Mouse (Mus musculus): ENCODE measurements around the gene Glo1. TPM values are rescaled to one million over a fixed set of nuclear protein-coding genes. Genes with fewer than 3 reads are reported as not detected.

Glo1 gene
- polyA plus RNA-seq, 1 experiment from 2014 or later, result 289 TPM

GRCm38 (mm10) chr17:30612075-30612859, 14.4 kb downstream of the Glo1 start:
- H3K4me2 ChIP-seq, result peak overlapping the region; percentile 74
- H3K4me3 ChIP-seq (replicated peaks), result peak overlapping the region; percentile 79
- H3K9me3 ChIP-seq (replicated peaks), result no peaks in the 10 kb centered on the region
- WGBS (ENCODE audit: insufficient replicate concordance), result under 1% methylated on average over 34 of the region's 34 CpGs
- H3K9ac ChIP-seq, result peak overlapping the region; percentile 94
- peaks cover 17% of the 10 kb centered on the region for H3K36me3 ChIP-seq
- H3K27ac ChIP-seq, result peak overlapping the region; percentile 94
- H3K27me3 ChIP-seq, result no peaks in the 10 kb centered on the region
- peak; percentile 97 for DNase-seq
- ATAC-seq (ENCODE audit: low read depth), result peak; percentile 95
- peaks cover 88% of the 10 kb centered on the region for H3K4me1 ChIP-seq (replicated peaks)

- Histone ChIP-seq H3K9me3 (replicated peaks) (no peaks in the 10 kb centered on the region), H3K36me3 (peaks cover 22% of the 10 kb centered on the region), H3K9ac (peak overlapping the region; percentile 94), H3K4me3 (replicated peaks) (peak overlapping the region; percentile 79), H3K27ac (peak overlapping the region; percentile 94), H3K4me2 (peak overlapping the region; percentile 74), H3K27me3 (no peaks in the 10 kb centered on the region), H3K4me1 (replicated peaks) (peaks cover 89% of the 10 kb centered on the region)
- ATAC-seq (ENCODE audit: low read depth), result 0 out of 2 replicates have a peak, but pooled peaks have one; percentile 6
- WGBS (ENCODE audit: insufficient replicate concordance), result 16% methylated on average over 18 of the region's 18 CpGs
- no peak for DNase-seq
Measured at GRCm38 (mm10) chr17:30611221-30612074, 15.2 kb downstream of the Glo1 start.

GRCm38 (mm10) chr17:30610739-30611138, 15.9 kb downstream of the Glo1 start:
- H3K9ac ChIP-seq, result peak overlapping the region; percentile 94
- WGBS (ENCODE audit: insufficient replicate concordance), result 45% methylated on average over 1 of the region's 1 CpGs
- H3K4me1 ChIP-seq (replicated peaks), result peaks cover 88% of the 10 kb centered on the region

GRCm38 (mm10) chr17:30609980-30610307, 16.7 kb downstream of the Glo1 start:
- Histone ChIP-seq H3K36me3 (peaks cover 25% of the 10 kb centered on the region), H3K4me3 (replicated peaks) (peak overlapping the region; percentile 79), H3K9ac (peak overlapping the region; percentile 94), H3K4me2 (peak overlapping the region; percentile 74), H3K4me1 (replicated peaks) (peaks cover 80% of the 10 kb centered on the region), H3K9me3 (replicated peaks) (no peaks in the 10 kb centered on the region), H3K27me3 (no peaks in the 10 kb centered on the region), H3K27ac (peak overlapping the region; percentile 94)
- DNase-seq (no peak), ATAC-seq (ENCODE audit: low read depth) (no peak)
- 74% methylated on average over 5 of the region's 5 CpGs for WGBS (ENCODE audit: insufficient replicate concordance)

More at GRCm38 (mm10) chr17:30610739-30611138, 15.9 kb downstream of the Glo1 start:
- peak overlapping the region; percentile 94 for H3K27ac ChIP-seq
- DNase-seq (no peak), ATAC-seq (ENCODE audit: low read depth) (no peak)
- H3K4me2 ChIP-seq, result peak overlapping the region; percentile 74
- H3K4me3 ChIP-seq (replicated peaks), result peak overlapping the region; percentile 79
- H3K36me3 ChIP-seq, result peaks cover 22% of the 10 kb centered on the region
- H3K9me3 ChIP-seq (replicated peaks), result no peaks in the 10 kb centered on the region
- H3K27me3 ChIP-seq, result no peaks in the 10 kb centered on the region

GRCm38 (mm10) chr17:30609305-30609979, 17.2 kb downstream of the Glo1 start:
- Histone ChIP-seq H3K27ac (peak overlapping the region; percentile 94), H3K9me3 (replicated peaks) (no peaks in the 10 kb centered on the region), H3K36me3 (peaks cover 30% of the 10 kb centered on the region), H3K9ac (peak overlapping the region; percentile 94), H3K27me3 (no peaks in the 10 kb centered on the region), H3K4me3 (replicated peaks) (peak overlapping the region; percentile 79), H3K4me2 (peak overlapping the region; percentile 74), H3K4me1 (replicated peaks) (peaks cover 78% of the 10 kb centered on the region)
- WGBS (ENCODE audit: insufficient replicate concordance), result 59% methylated on average over 16 of the region's 16 CpGs
- ATAC-seq (ENCODE audit: low read depth) (peak; percentile 34), DNase-seq (no peak)

- H3K4me2 ChIP-seq, result peak overlapping the region; percentile 74
- peak overlapping the region; percentile 94 for H3K27ac ChIP-seq
- 86% methylated on average over 8 of the region's 8 CpGs for WGBS (ENCODE audit: insufficient replicate concordance)
- H3K9me3 ChIP-seq (replicated peaks), result no peaks in the 10 kb centered on the region
- H3K4me1 ChIP-seq (replicated peaks), result peaks cover 64% of the 10 kb centered on the region
- peaks cover 44% of the 10 kb centered on the region for H3K36me3 ChIP-seq
- no peaks in the 10 kb centered on the region for H3K27me3 ChIP-seq
- DNase-seq, result no peak
- no peak overlapping the region for H3K4me3 ChIP-seq (replicated peaks)
- no peak for ATAC-seq (ENCODE audit: low read depth)
- H3K9ac ChIP-seq, result 0 out of 2 replicates have a peak overlapping the region, but pooled peaks have one; percentile 20
Measured at GRCm38 (mm10) chr17:30607909-30608495, 18.7 kb downstream of the Glo1 start.

GRCm38 (mm10) chr17:30607330-30607729, 19.3 kb downstream of the Glo1 start:
- whole genome bisulfite sequencing (ENCODE audit: insufficient replicate concordance), result 86% methylated on average over 7 of the region's 7 CpGs
- Histone ChIP-seq H3K4me1 (replicated peaks) (peaks cover 61% of the 10 kb centered on the region), H3K4me2 (no peak overlapping the region), H3K4me3 (replicated peaks) (no peak overlapping the region), H3K9ac (0 out of 2 replicates have a peak overlapping the region, but pooled peaks have one; percentile 20), H3K27me3 (no peaks in the 10 kb centered on the region), H3K9me3 (replicated peaks) (no peaks in the 10 kb centered on the region), H3K36me3 (peaks cover 51% of the 10 kb centered on the region), H3K27ac (peak overlapping the region; percentile 53; the same call in 1 of the 2 replicates)
- ATAC-seq (ENCODE audit: low read depth), result no peak
- DNase-seq, result no peak

GRCm38 (mm10) chr17:30606634-30607081, 20.0 kb downstream of the Glo1 start:
- Histone ChIP-seq H3K27ac (no peak overlapping the region), H3K9me3 (replicated peaks) (no peaks in the 10 kb centered on the region), H3K4me3 (replicated peaks) (no peak overlapping the region), H3K36me3 (peaks cover 58% of the 10 kb centered on the region), H3K9ac (no peak overlapping the region), H3K27me3 (no peaks in the 10 kb centered on the region), H3K4me2 (no peak overlapping the region), H3K4me1 (replicated peaks) (peaks cover 67% of the 10 kb centered on the region)
- ATAC-seq (ENCODE audit: low read depth), result no peak
- 88% methylated on average over 8 of the region's 8 CpGs for WGBS (ENCODE audit: insufficient replicate concordance)
- DNase-seq, result no peak

- no peak overlapping the region for H3K9ac ChIP-seq
- H3K4me1 ChIP-seq (replicated peaks), result peaks cover 68% of the 10 kb centered on the region
- no peaks in the 10 kb centered on the region for H3K9me3 ChIP-seq (replicated peaks)
- no peak for ATAC-seq (ENCODE audit: low read depth)
- no peak for DNase-seq
- WGBS (ENCODE audit: insufficient replicate concordance), result 82% methylated on average over 11 of the region's 11 CpGs
- H3K4me2 ChIP-seq, result no peak overlapping the region
- no peak overlapping the region for H3K4me3 ChIP-seq (replicated peaks)
- no peak overlapping the region for H3K27ac ChIP-seq
- peaks cover 62% of the 10 kb centered on the region for H3K36me3 ChIP-seq
- H3K27me3 ChIP-seq, result no peaks in the 10 kb centered on the region
Measured at GRCm38 (mm10) chr17:30606206-30606605, 20.5 kb downstream of the Glo1 start.

- peaks cover 73% of the 10 kb centered on the region for H3K36me3 ChIP-seq
- no peak overlapping the region for H3K4me3 ChIP-seq (replicated peaks)
- peaks cover 62% of the 10 kb centered on the region for H3K4me1 ChIP-seq (replicated peaks)
- no peak overlapping the region for H3K27ac ChIP-seq
- no peak overlapping the region for H3K4me2 ChIP-seq
- no peaks in the 10 kb centered on the region for H3K9me3 ChIP-seq (replicated peaks)
- 90% methylated on average over 5 of the region's 5 CpGs for WGBS (ENCODE audit: insufficient replicate concordance)
- DNase-seq (no peak), ATAC-seq (ENCODE audit: low read depth) (no peak)
- no peaks in the 10 kb centered on the region for H3K27me3 ChIP-seq
- H3K9ac ChIP-seq, result no peak overlapping the region
Measured at GRCm38 (mm10) chr17:30605001-30605400, 21.7 kb downstream of the Glo1 start.

Data from liver, embryonic 13.5 days (tissue).